Mouse (Mus musculus): ENCODE measurements at regions not wholly inside any gene's neighbourhood (a gene's known extent, or its start where the extent isn't known, plus 50 kb on each side); places are given as distances from the start of the nearest gene placed in this dataset.

GRCm38 (mm10) chr10:91313316-91313715 lies 132.2 kb upstream of the Tmpo start:
- no peak for DNase-seq (ENCODE audit: low spot score)

GRCm38 (mm10) chr10:91312913-91313312 lies 131.8 kb upstream of the Tmpo start:
- DNase-seq (ENCODE audit: low spot score), result no peak

- DNase-seq (ENCODE audit: low spot score), result peak; percentile 9
Measured at GRCm38 (mm10) chr10:91300067-91300466, 119.0 kb upstream of the Tmpo start.

- peak; percentile 91 for DNase-seq (ENCODE audit: low spot score)
Measured at GRCm38 (mm10) chr10:91297792-91298460, 116.8 kb upstream of the Tmpo start.

GRCm38 (mm10) chr10:91295345-91295744 lies 114.2 kb upstream of the Tmpo start:
- peak; percentile 21 for DNase-seq (ENCODE audit: low spot score)

GRCm38 (mm10) chr10:91293226-91293625 lies 112.1 kb upstream of the Tmpo start:
- DNase-seq (ENCODE audit: low spot score), result no peak

GRCm38 (mm10) chr10:91284259-91284658 lies 103.1 kb upstream of the Tmpo start:
- no peak for DNase-seq (ENCODE audit: low spot score)

GRCm38 (mm10) chr10:91270955-91271741 lies 90.0 kb upstream of the Tmpo start:
- DNase-seq (ENCODE audit: low spot score), result peak; percentile 94

- DNase-seq (ENCODE audit: low spot score), result peak; percentile 83
Measured at GRCm38 (mm10) chr10:91270268-91270954, 89.3 kb upstream of the Tmpo start.

GRCm38 (mm10) chr10:91267886-91268285 lies 86.8 kb upstream of the Tmpo start:
- DNase-seq (ENCODE audit: low spot score), result no peak

- DNase-seq (ENCODE audit: low spot score), result no peak
Measured at GRCm38 (mm10) chr10:91260416-91260815, 79.3 kb upstream of the Tmpo start.

GRCm38 (mm10) chr10:91249681-91250195 lies 68.6 kb upstream of the Tmpo start:
- peak; percentile 37 for DNase-seq (ENCODE audit: low spot score)

GRCm38 (mm10) chr10:91244297-91244696 lies 63.2 kb upstream of the Tmpo start:
- peak; percentile 39 for DNase-seq (ENCODE audit: low spot score)

- no peak for DNase-seq (ENCODE audit: low spot score)
Measured at GRCm38 (mm10) chr10:91242491-91243046, 61.5 kb upstream of the Tmpo start.

- DNase-seq (ENCODE audit: low spot score), result peak; percentile 80
Measured at GRCm38 (mm10) chr10:91241611-91242005, 60.5 kb upstream of the Tmpo start.

- peak; percentile 25 for DNase-seq (ENCODE audit: low spot score)
Measured at GRCm38 (mm10) chr10:91240856-91241610, 59.9 kb upstream of the Tmpo start.

GRCm38 (mm10) chr10:91240320-91240719 lies 59.2 kb upstream of the Tmpo start:
- no peak for DNase-seq (ENCODE audit: low spot score)

- DNase-seq (ENCODE audit: low spot score), result peak; percentile 80
Measured at GRCm38 (mm10) chr10:91236844-91237243, 55.7 kb upstream of the Tmpo start.

GRCm38 (mm10) chr10:91234709-91235108 lies 53.6 kb upstream of the Tmpo start:
- DNase-seq (ENCODE audit: low spot score), result no peak

All from embryo, embryonic 10.5 days (tissue).